Mouse (Mus musculus) liver, embryonic 14.5 days (tissue): ENCODE measurements at regions not wholly inside any gene's neighbourhood (a gene's known extent, or its start where the extent isn't known, plus 50 kb on each side); places are given as distances from the start of the nearest gene placed in this dataset.

Experiments used
- CTCF ChIP-seq: IDR thresholded peaks from 2 replicates; pipeline ENCODE4 v1.5.1; 2016; ENCODE audit warnings: antibody characterized with exemption, low read depth, control low read depth
- EP300 ChIP-seq: IDR thresholded peaks from 2 replicates; pipeline ENCODE4 v1.6.1; 2016; ENCODE audit warnings: antibody characterized with exemption, low read depth

DNA sequence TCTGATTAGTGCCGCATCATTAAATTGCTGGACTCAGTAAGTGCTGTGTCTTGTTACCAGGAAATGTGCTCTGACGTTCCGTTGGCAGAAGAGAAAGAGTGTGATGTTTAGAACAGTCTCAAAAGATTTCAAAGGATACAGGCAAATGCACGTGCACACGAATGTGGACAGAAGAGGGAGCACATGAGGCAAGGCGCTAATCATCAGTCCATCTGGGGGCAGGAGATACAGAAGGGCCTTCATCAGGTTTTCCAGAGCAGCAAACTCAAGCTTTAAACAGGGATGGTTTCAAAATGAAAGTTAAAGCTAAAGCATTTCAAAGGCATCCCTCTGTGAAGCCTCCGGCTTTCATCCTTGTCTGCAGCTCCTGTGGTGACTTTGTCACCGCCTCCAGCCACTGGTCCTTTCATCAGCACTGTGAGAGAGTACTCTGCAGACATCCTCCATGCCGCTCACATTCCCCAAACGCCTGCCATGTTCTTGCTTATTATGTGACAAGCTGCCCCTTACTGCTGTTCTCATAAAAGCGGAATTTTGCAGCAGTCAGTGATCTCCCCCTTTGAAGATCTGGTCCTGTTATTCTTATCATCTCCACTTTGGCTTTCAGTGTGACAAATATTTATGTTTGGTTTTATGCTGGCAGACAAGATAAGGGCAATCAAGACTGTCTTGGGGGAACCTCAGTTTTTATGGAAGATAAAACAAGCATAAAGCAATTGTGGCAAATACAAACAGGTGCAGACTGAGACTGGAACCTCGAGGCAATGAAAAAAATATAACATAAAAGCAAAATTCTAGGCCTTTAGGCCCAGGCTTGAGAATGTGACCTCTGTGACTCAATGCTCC lies 111.5 kb upstream of the Tmem150c start:
- TF ChIP-seq CTCF (no peak), EP300 (no peak)
